Mouse (Mus musculus) T-helper 17 cell (primary cell): ENCODE results near the gene Plppr3.
"Not testable (repeated sequence)": the region's sequence is repeated elsewhere in the genome, so short reads cannot be mapped to it uniquely, and the experiment has no call there.

Source experiments
- in situ Hi-C, 2 experiments: fragments of 300-600 bp; cut with MboI, MseI; formaldehyde crosslinking; loops; 1 replicate in 1 of 2; 2 replicates in 1 of 2; pipeline ENCODE4 v1.15.1; 2025; ENCODE audit warnings: high pct_unique_total_duplicates in 2 of 2

Plppr3 gene

GRCm38 (mm10) chr10:79906712-79907111 lies 32.3 kb upstream of the Plppr3 start:
- in situ Hi-C loops: loop anchor here in 1 of 2 experiments (10.0 kb wide), 1 partner anchor 482 kb away; no protein-coding TSS in a partner anchor

- in situ Hi-C loops: loop anchor here in 1 of 2 experiments (10.0 kb wide), 1 partner anchor 476 kb away; no protein-coding TSS in a partner anchor
Observed at GRCm38 (mm10) chr10:79900951-79901410, 26.5 kb upstream of the Plppr3 start.

- in situ Hi-C loops: no loop called here
Observed at GRCm38 (mm10) chr10:79897316-79898245, 23.1 kb upstream of the Plppr3 start.

GRCm38 (mm10) chr10:79896814-79897213 lies 22.4 kb upstream of the Plppr3 start:
- in situ Hi-C loops: no loop called here

GRCm38 (mm10) chr10:79896306-79896705 lies 21.9 kb upstream of the Plppr3 start:
- in situ Hi-C loops: no loop called here

- in situ Hi-C loops: not testable (repeated sequence)
Observed at GRCm38 (mm10) chr10:79892451-79893118, 18.2 kb upstream of the Plppr3 start.

GRCm38 (mm10) chr10:79890670-79891069 lies 16.2 kb upstream of the Plppr3 start, which contains the start of gene Cfd:
Gene Cfd, plus strand, starts transcription at chr10:79890853.
- in situ Hi-C loops: no loop called here

GRCm38 (mm10) chr10:79889386-79889785 lies 15.0 kb upstream of the Plppr3 start:
- in situ Hi-C loops: no loop called here

- in situ Hi-C loops: no loop called here
Observed at GRCm38 (mm10) chr10:79886611-79887010, 12.2 kb upstream of the Plppr3 start.

GRCm38 (mm10) chr10:79886054-79886453 lies 11.6 kb upstream of the Plppr3 start, which contains the start of gene Elane:
Gene Elane, plus strand, starts transcription at chr10:79886247.
- in situ Hi-C loops: no loop called here

- in situ Hi-C loops: loop anchor here (5.0 kb wide), 3 partner anchors 37 to 67 kb away; partner anchors contain the start of genes Arid3a (in 1 of the 2) and R3hdm4 (in 1 of the 2)
Observed at GRCm38 (mm10) chr10:79884938-79885337, 10.5 kb upstream of the Plppr3 start.

GRCm38 (mm10) chr10:79884446-79884845 lies 10.0 kb upstream of the Plppr3 start:
- in situ Hi-C loops: loop anchor here (5.0 kb wide), 3 partner anchors 38 to 68 kb away; partner anchors contain the start of genes Arid3a (in 1 of the 2) and R3hdm4 (in 1 of the 2)

GRCm38 (mm10) chr10:79883297-79884084 lies 9.1 kb upstream of the Plppr3 start:
- in situ Hi-C loops: loop anchor here (5.0 kb wide), 3 partner anchors 39 to 69 kb away; partner anchors contain the start of genes Arid3a (in 1 of the 2) and R3hdm4 (in 1 of the 2)

- in situ Hi-C loops: loop anchor here (5.0 kb wide), 3 partner anchors 40 to 70 kb away; partner anchors contain the start of genes Arid3a (in 1 of the 2) and R3hdm4 (in 1 of the 2)
Observed at GRCm38 (mm10) chr10:79881981-79882380, 7.5 kb upstream of the Plppr3 start.

- in situ Hi-C loops: loop anchor here (5.0 kb wide), 3 partner anchors 42 to 72 kb away; partner anchors contain the start of genes Arid3a (in 1 of the 2) and R3hdm4 (in 1 of the 2)
Observed at GRCm38 (mm10) chr10:79880721-79881120, 6.3 kb upstream of the Plppr3 start.

GRCm38 (mm10) chr10:79879527-79879926 lies 5.1 kb upstream of the Plppr3 start:
- in situ Hi-C loops: no loop called here

GRCm38 (mm10) chr10:79877757-79878156 lies 3.3 kb upstream of the Plppr3 start:
- in situ Hi-C loops: no loop called here

GRCm38 (mm10) chr10:79877174-79877573 lies 2.7 kb upstream of the Plppr3 start:
- in situ Hi-C loops: no loop called here

- in situ Hi-C loops: loop anchor here (5.0 to 25.0 kb wide), 2 partner anchors 47 to 1287 kb away; partner anchors contain the start of gene Syde1 (in 1 of the 2)
Observed at GRCm38 (mm10) chr10:79873715-79874289, 632 bp downstream of the Plppr3 start.

- in situ Hi-C loops: loop anchor here (5.0 to 25.0 kb wide), 2 partner anchors 46 to 1286 kb away; partner anchors contain the start of gene Syde1 (in 1 of the 2)
Observed at GRCm38 (mm10) chr10:79873313-79873712, 1.1 kb downstream of the Plppr3 start.
